Mouse (Mus musculus) neural tube, embryonic 11.5 days (tissue): ENCODE measurements around the gene Slc23a4. TPM values are rescaled to one million over a fixed set of nuclear protein-coding genes. Genes with fewer than 3 reads are reported as not detected.

Experiments used
- polyA plus RNA-seq: library from polyadenylated mRNA; unstranded; fragments of >200 nt; fragmentation: Nextera tagmentation; extraction: Ambion mirVana; gene quantifications from 2 replicates; pipeline ENCODE4 v1.2.1, GENCODE M21; 2014

The Slc23a4 gene
- polyA plus RNA-seq, 1 experiment from 2014 or later: 0.37 TPM

Other genes with a start within 250 kb of the Slc23a4 start
- gene Agbl3, start 208.0 kb downstream of the Slc23a4 start, polyA plus RNA-seq: 5.7 and 6.2 TPM in 2 replicates
- gene Tmem140, start 125.3 kb downstream of the Slc23a4 start, polyA plus RNA-seq: 0.51 and 1.3 TPM in 2 replicates
- 11.0 and 13.3 TPM in 2 replicates for gene Cyren, start 110.3 kb downstream of the Slc23a4 start, polyA plus RNA-seq
- gene Wdr91, start 77.5 kb downstream of the Slc23a4 start, polyA plus RNA-seq: 11.0 and 12.0 TPM in 2 replicates
- 0.20 TPM in 1 of 2 replicates, not detected in the other for gene Stra8, start 68.2 kb downstream of the Slc23a4 start, polyA plus RNA-seq
- 36.3 and 38.8 TPM in 2 replicates for gene Cnot4, start 145.3 kb upstream of the Slc23a4 start, polyA plus RNA-seq
- gene Nup205, start 189.0 kb upstream of the Slc23a4 start, polyA plus RNA-seq: 55.7 and 56.1 TPM in 2 replicates